Mouse (Mus musculus) T-helper 2 cell (primary cell): ENCODE data around the gene Sdk2.

ENCODE experiments used
- in situ Hi-C: fragments of 300-600 bp; cut with MboI, MseI; formaldehyde crosslinking; loops from one replicate; pipeline ENCODE4 v1.15.1; 2025; ENCODE audit warnings: high pct_unique_total_duplicates

Sdk2 gene

DNA sequence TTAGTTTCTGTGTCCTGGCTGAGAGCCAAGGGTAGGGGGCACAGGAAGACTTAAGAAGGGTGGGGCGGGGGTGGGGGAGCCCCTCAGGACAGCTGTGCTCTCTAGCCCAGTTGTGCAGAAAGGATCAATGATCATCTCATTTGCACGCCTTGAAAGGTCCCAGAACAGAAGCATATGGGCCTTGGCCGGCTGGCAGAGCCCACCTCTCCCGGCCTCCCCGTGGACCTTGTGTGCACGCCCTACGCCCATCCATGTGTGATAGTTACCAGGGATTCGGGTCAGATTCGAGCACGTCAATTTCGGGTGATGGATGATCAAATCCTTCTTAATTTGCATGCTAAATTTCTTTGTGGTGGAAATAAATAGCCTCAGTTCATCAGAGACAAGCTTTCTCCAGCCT is 136.7 kb downstream of the Sdk2 start:
- in situ Hi-C loops: no loop called here

DNA sequence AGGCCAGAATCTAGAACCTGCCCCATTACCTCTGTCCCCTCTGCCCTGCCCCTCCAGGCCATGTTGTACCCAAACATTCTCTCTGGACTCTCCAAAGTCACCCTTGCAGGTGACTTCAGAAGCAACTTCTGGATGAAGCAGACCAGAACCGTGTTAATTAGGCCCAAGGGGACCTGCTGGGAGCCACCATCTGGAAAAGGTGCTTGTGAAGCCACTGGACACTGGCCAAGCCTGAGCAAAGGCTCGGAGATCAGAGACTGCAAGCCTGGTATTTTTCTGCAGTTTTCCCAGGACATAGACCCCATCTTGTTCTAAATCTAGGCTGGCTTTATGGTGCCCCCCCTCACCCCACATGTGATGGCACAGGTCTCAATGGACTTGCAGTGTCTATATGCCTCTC is 138.0 kb downstream of the Sdk2 start:
- in situ Hi-C loops: no loop called here

DNA sequence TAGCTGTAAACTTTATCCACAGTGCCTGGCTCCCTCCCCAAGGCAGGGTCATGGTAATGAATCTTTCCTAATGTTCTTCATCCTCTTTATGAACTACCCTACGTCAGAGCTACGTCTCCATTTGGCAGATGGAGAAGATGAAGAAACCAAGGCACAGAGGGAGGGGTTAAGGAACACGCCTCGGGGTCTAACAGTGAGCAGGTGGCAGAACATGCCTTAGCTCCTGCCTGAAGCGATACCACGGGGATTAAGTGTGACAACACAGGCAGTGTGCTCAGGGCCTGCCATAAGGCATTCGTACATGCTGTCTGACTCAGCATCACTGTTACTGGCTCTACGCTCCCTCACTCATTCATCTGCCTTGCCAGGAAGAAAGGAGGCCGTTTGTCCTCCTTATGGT is 138.6 kb downstream of the Sdk2 start:
- in situ Hi-C loops: no loop called here

DNA sequence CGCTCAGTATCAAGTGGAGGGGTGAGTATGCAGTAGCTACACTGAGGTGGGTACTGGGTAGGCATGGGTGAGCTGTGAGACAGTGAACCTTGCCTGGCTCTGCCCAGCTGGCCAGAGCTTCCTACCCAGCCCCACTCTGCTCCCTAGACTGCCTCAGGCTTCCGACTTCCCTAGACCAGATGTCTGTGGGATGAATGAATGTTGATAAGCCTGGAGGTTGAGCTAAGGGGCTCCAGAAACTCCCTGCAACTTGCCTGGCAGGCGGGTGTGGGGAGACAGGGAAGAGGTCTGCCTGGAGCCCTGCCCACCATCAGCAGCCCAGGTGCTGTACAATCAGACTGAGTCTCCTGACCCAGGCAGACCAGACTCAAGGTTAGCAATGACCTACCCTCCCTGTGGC is 139.0 kb downstream of the Sdk2 start:
- in situ Hi-C loops: no loop called here

DNA sequence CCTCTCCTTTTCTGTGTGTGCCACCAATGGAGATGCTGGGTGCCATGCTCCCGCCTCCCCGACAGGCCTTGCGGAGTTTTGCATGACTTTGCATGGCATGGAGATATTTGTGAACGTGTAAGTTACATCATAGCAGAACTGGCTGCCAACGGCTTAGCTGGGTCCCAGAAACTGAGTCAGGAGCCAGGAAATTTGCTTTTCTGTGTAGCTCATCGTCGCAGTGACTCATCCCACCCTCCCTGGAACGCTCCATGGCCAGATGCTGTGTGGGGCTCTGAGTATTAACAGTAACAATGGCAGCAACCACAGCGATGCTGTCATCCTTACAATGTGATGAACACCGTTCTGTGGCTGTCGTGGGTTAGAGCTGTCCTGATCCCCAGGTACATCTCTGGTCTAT is 139.6 kb downstream of the Sdk2 start:
- in situ Hi-C loops: no loop called here

DNA sequence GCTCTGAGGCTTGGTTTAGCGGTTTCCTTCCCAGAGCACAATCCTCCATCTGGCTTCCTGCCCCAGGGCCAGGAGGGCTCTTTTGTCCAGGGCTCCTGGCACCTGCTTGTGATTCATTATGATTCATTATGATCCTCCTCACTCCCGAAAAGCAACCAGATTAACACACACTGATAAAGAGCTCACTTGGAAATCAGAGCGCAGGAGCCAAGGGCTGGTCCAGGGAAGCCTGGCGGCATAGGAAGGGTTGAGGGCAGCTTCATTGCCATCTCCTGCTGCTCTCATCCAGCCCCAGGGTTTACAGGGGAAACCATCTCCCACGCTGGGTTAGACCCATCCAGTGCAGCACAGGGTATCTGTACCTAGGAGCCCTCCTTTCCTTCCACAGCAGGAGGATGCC is 143.7 kb downstream of the Sdk2 start:
- in situ Hi-C loops: no loop called here

DNA sequence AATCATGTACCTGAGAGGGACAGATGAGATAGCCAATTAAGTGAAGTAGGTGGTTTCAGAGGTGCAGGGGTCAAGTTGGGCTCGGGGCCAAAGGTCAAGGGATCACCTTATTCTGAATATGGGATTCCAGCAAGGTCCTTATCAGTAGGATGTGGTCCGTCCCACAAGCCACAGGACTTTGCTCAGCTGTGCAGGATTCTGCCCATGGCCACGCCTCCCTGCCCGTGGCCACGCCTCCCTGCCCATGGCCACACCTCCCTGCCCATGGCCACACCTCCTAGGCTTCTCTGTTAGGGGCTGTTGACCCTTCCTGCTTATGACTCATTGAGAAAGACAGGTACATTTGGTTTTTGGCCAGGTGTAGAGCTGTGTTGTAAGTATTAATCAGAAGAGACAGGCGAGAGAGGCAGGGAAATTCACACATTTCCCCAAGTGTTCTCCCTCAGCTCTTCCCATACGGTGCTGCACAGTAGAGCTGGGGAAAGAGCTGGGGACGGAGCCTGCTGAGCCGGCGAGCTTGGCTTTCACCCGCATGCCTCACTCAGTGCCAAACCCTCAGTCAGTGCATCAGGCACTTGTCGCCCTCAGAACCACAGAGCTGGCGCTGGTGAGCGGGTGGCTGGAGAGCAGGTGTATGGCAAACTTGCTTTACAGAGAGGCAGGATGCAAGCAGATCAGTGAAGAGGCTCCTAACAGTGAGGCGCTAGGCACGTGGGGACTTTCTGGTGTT is 163.6 kb downstream of the Sdk2 start:
- in situ Hi-C loops: no loop called here

DNA sequence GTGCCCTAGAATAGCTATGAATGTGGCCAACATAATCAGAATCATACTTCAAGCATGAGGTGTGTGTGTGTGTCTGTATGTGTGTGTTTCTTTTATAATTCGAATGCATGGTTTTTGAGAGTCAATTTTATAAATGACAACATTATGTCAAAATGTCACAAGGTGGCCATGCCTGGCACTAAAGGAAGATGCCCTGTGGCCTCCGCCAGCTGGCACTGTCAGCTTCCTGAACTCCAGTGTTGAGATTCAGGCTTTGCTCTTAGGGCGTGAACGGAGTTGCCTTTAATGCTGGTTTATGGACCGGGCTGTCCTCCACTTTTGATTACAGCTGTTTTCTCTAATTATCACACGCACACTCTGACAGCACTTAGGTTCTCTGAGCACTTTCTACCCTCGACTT is 164.9 kb downstream of the Sdk2 start:
- in situ Hi-C loops: no loop called here

DNA sequence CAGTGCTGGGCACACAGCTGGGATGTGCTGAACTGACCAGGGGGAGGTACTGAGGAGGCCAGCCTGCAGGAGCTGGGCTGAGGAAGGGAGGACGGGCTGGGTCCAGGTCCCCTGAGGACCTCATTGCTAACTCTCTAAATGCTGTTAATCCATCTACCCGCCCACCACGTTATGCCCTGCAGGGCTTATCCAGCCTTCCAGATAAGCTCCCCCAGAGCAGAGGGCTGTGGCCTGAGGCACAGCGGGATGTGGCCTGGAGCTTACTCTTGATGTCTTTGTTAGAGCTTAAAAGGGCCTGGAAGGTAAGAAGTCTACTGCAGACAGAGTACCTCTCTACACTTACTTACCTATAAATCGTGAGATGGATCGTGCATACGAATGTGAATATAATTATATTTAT is 168.2 kb downstream of the Sdk2 start:
- in situ Hi-C loops: no loop called here

DNA sequence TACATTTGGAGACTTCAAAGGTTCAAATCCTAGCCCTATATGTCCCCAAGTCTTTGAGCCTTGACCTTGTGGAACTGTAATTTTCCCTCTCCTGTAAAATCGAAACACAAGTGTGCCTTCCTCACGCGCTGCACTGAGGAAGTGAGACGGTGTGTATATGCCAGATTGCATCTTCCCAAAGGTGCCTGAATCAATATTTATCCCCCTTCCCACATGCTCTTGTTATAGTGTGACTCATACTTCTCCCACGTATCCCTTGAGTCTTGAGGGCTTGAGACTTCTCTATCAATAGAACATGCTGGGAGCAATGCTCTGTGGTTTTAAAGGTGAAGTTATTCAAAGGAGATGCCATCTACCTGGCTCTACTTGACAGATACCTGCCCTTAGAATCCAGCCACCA is 170.8 kb downstream of the Sdk2 start:
- in situ Hi-C loops: no loop called here

DNA sequence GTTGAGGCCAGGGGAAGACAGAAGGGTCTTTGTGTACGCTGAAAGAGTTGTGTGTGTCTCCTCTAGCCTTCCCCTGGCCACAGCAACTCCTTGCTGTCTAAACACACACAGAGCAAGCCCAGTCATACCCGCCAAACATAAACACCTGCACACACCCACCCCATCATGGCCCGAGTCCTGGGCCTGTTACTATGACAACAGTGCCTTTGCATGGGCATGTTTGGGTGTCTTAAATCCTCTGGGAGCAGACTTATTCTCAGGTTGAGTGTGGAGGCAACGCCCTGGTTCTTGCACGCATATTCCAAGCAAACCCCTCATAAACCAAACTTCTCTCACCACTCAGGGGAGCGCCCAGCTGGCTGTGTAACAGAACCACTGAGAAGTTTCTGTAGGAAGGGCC is 173.9 kb downstream of the Sdk2 start:
- in situ Hi-C loops: no loop called here

DNA sequence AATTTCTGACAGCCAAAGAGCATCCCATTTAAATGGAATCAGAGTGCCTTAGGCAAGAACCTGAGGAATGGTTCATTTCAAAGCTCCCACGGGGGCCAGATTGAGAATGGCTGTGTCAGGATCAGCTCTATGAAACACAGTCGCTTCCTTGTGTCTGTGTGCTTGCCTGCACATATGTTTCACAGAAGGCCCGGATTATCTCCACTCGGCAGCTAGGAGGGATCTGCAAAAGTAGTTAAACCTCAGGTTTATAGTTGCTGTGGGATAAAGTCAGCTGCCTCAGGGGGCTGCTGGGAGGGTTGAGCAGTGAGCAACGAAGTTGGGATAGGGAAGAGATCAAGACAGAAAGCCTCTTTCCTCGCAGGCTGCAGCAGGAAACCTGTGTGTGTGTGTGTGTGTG is 174.8 kb downstream of the Sdk2 start:
- in situ Hi-C loops: no loop called here

DNA sequence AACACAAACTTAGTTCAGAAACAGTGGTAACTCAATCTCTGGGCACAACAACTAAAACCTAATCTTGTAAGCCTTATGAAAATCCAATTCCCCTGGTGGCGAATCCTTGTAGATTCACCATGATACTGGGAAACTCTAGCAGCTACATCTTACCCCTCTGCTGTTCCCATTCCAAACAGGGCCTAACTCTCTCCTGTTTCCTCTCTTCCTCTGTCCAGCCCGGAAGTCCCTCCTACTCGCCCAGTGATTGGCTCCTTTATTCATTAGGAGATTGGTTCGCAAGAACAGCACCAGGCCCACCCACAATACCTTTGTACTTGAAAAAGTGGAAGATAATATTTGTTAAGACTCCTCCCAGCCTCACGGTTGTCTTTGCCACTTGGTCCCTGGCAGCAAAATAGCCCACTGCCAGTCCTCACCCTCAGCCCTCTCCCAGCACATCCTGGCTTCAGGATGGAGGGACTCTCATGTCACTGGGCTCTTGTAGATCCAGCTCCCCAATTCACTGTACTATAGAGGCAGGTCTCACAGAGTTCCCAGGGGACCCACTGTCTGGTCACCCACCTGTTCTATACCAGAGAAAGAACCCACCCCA is 178.6 kb downstream of the Sdk2 start:
- in situ Hi-C loops: no loop called here

DNA sequence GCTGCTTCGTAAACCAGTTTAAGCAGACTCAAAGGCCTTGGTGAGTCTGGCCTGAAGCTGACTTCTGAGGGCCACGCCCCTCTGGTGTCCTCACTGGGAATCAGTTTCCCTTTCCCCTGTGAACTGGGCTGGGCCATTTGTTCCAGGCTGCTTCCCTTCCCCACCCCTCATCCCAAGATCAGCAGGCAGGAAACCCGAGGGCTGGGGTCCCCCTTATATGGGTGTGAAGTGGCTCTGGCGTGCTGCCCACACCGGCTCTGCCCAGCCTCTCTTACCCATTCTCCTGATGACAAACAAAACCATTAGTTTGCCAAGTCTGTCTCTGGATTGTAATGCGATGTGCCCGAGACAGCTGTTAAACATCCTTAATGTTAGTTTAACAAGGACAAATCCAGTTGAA is 180.5 kb downstream of the Sdk2 start:
- in situ Hi-C loops: no loop called here

DNA sequence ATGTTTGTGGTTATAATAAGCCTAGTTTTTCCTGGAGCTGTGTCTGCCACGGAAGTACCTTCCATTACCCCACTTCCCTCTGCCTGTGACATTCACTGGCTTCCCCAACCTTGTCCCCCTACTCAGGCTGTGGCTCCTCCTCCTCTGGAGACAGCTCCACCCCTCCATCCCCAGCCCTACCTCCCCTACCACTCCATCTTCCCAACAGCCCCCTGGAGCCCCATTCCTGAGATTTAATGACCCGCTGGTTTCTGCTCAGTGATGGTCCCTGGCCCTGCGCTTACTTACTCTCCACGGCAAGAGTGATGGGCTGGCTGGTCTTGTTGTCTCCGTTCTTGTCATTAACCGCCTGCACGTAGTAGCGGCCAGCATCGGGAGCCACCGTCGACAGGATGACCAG is 181.9 kb downstream of the Sdk2 start:
- in situ Hi-C loops: no loop called here

DNA sequence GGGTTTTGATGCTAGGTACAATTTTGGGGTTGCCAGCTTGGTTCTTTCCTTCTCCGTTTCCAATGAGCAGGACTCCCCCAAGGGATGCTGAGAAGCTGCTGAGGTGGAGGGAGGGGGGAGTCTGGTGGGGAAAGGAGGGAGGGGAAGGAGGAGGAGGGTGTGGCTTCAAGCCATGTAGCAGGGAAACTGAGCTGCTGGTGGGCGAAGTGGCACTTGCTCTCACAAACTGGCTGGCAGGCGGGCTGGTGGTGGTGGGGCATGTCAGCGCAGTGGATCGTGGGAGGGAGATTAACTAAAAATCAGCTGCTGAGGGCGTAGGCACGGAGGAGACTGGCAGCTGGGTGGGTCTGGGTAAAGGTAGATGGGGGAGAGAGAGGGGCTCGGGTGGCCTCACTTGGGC is 183.8 kb downstream of the Sdk2 start:
- in situ Hi-C loops: no loop called here

DNA sequence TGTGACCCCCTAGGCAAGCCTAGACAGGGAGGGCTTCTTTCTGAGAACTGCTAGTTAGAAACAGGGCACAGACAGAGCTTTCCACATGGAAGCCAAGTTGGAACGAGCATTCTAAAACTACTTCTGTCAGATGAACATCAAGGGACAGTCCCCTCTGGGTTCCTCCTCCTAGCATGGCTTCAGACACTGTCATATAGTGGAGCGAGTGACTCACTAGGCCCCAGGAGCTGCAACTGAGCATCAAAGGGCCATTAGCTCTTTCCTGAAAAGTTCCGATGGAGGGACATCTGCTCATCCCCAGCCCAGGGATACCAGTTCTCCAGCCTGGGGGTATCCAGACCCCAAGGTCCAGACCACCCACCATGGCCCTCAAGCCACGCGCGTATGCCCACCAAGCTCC is 185.0 kb downstream of the Sdk2 start:
- in situ Hi-C loops: no loop called here

DNA sequence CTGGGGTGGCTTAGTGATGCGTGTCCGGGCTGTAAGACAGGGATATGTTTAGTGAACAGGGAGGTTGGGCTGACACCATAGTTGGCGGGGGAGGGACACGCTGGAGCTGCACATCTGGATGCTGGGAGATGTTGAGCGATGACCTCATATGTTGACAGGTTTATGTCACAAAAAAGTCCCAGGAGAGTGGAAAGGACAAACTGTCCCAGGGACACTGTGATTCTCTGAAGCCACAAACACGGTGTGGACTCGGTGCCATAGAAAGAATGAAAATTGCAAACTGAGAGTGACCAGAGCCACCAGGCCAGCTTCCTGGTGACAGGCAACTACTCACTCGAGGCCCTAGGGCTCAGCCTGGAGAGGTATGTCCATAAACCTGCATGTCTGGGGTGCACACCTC is 199.8 kb downstream of the Sdk2 start:
- in situ Hi-C loops: no loop called here

DNA sequence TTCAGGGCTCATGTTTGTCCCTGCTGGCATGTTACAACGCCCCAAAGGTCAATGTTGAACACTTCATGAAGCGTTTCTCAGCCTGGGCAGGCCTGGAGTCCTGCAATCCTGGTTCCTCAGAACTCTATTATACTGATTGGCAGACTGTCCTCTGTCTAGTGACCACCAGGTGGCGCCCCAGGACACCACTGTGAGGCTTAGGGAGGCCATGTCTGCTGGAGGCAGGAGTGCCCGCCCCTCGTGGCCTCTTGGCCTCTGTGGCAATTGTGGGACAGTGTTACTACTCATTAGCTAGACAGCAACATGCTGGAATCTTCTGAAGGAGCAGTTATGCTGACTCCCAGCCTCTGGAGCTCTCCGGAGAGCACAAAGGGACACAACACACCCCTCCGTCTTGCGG is 201.2 kb downstream of the Sdk2 start:
- in situ Hi-C loops: no loop called here

DNA sequence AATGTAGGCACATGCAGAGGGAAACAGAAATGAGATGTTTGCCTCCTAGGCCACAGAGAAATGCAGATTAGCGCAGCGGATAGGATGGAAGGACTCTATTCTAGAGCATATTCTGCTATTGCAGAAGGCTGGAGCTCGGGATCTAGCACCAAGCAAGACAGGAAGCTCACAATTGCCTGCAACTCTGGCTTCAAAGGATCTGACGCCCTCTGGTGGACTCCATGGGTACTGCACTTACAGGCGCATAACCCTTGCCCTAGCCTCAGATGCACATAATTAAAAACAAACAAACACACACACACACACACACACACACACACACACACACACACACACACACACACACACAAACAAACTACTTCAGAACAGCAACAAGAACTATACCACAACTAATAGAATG is 203.4 kb downstream of the Sdk2 start:
- in situ Hi-C loops: no loop called here

DNA sequence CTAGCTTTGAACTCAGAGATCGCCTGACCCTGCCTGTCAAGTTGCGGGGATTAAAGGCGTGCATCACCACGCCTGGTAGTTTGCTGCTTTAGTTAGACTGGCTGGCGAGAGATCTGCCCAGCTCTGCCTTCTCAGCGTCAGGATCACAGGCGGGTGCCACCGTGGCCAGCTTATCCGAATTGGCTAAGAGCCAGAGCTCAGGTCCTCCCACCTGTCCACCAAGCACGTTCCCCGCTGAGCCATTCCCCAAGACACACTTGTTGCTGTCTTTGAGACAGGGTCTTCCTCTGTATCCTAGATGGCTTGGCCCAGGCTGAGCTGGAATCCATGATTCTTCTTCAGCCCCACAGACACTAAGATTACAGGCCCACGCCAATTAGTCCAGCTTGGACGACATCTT is 211.2 kb downstream of the Sdk2 start:
- in situ Hi-C loops: no loop called here

DNA sequence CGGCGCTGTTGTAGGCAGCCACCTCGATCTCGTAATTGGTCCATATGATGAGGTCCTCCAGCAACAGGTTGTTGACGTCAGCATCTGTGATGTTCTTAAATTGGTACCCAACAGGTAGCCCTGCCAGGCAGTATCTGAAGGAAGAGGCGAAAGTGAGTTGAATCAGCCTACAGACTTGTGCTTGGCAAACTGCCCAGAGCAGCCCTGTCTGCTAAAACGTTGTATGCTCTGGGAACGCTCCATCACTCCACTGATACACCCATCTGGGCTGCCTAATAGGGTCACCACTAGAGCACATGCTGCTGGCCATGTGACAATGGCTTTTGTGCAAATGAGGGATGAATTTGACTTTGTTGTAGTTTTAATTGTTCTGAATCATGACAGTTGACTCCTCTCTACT is 215.1 kb downstream of the Sdk2 start:
- in situ Hi-C loops: no loop called here

DNA sequence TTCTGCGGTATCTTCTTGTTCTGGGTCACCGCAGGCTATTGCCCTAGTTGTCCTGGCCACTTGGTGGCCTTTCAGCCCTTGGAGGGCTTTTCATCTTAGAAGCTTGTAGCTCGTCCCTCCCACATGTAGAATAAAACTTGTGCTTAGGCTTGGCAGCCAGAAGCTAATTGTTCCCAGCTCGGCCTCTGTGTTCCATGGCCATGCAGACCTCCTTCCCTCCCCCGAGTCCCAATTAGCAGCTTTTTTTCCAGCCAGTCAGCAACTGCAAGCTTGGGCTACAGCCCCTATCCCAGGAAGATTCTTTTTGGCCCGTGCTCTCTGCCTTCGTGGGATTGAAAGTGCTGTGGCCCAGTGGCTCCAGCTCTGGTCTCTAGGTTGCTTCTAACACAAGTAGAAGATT is 217.5 kb downstream of the Sdk2 start:
- in situ Hi-C loops: no loop called here

DNA sequence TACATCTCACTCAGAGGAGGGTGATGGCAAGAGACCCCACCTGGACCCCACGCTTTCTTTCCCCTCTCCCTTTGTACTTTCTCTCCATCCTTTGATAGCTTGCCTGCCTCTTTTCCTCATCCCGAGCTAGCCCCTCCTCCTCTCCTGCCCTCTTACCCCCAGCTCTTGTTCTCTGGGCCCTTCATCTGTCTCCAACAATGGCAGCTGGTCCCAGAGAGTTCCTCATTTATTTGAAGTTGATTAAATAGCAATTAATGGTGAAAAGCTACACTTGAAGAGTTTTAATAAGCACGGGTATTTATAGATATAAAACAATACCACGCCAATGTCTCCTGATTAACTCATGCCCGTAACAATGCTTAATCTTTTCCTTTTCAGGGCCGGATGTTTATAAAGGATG is 222.9 kb downstream of the Sdk2 start:
- in situ Hi-C loops: no loop called here
